Mouse (Mus musculus): ENCODE measurements at regions not wholly inside any gene's neighbourhood (a gene's known extent, or its start where the extent isn't known, plus 50 kb on each side); places are given as distances from the start of the nearest gene placed in this dataset.

- TF ChIP-seq TCF12 (IDR thresholded peaks at IDR 0.05; ENCODE audit: low read depth, low read length) (no peak), POLR2A (IDR thresholded peaks at IDR 0.05; ENCODE audit: low read depth, low read length) (no peak), CTCF (conservative IDR thresholded peaks at IDR 0.05 in 1 of 2, IDR thresholded peaks at IDR 0.05 in 1 of 2; ENCODE audit: low read depth in 2 of 2, low read length in 2 of 2) (no peak), EP300 (IDR thresholded peaks at IDR 0.05; ENCODE audit: low read length) (no peak), ZNF384 (IDR thresholded peaks at IDR 0.05; ENCODE audit: low read depth, low read length) (no peak), HCFC1 (IDR thresholded peaks at IDR 0.05; ENCODE audit: low read depth, low read length) (no peak)
Measured at GRCm38 (mm10) chr15:34025396-34025795, 332.3 kb downstream of the 9430069I07Rik start.

Data from CH12.LX (cell line).